Mouse (Mus musculus) frontal cortex, postnatal 10 days (tissue): ENCODE data around the gene Rhox2g.
"Not testable (repeated sequence)": the region's sequence is repeated elsewhere in the genome, so short reads cannot be mapped to it uniquely, and the experiment has no call there.

Source experiments
- DNase-seq, 2 experiments: peaks; one replicate each; pipeline ENCODE4 v3.0.0; 2022; ENCODE audit warnings: low spot score in 2 of 2, mixed read lengths in 1 of 2

Rhox2g gene

DNA sequence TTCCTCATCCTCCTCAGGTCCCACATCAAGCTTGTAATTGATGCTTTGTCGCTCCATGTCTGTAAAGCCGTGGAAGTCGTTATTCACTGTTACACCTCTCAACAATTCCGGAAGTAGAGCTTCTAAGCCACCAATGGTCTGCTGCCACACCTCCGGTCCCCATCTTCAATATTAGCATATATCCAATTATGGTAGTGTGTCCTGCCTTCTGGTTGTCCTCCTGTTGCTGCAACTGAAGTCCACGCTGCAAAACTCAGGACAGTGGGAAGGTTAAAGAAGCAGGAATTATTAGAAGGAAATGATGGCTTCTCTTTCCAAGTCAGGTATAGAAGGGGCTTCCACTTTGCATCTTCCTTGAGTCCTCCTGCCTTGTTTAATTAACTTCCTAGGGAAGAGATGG, at the start of gene Rhox2g:
Gene Rhox2g, minus strand, starts transcription at position 101 of the 400 bp plus-strand sequence.
- DNase-seq, result not testable (repeated sequence)

DNA sequence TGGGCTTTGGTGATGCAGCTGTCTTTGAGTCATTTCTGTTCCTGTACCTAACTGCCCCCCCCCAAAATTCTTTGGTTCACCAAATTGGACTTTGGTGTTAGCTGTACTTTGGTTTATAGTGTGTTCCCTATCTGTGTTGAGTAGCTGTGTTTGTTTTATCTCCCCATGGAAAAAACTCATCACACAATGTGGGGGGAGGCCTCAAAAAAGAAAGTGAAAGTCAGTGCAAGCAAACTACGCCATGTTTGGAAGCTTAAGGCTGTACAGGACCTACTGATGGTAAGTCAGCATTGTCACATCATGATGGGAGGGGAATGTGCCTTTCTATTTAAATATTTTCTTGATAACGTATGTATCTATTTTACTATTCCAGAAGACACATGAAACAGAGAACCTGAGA, 49.0 kb upstream of the Rhox2g start:
- no peak for DNase-seq

DNA sequence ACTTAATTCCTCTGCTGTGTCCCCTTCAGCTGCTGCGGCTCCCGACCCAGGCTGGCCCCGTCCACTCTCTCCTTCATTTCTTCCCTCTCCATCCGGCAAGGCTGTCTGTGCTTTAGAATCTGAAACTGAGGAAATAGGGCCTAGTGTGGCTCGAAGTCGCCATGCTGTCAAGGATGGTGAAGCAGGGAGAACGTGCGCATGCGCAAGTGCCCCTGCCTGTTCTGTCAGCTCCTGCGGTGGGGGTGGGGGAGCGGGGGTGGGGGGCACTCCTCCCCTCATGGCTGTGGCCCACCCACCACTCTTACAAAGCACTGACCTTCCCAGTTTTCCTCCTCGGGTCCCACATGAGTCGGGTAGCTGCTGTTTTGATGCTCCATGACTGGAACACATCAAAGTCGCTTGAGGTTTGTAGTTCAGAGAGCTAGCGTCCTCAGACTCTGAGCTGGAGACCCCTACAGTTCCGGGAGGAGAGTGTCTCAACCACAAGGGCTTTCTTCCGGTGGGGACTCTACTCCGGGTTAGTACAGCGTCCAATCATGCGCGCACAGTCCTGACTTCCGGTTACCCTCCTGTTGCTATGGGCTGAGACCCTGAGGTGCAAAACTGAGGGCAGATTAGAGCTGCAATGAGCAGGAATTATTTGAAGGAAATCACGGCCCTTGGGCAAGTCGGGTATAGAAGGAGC, 39.9 kb upstream of the Rhox2g start:
- no peak for DNase-seq

DNA sequence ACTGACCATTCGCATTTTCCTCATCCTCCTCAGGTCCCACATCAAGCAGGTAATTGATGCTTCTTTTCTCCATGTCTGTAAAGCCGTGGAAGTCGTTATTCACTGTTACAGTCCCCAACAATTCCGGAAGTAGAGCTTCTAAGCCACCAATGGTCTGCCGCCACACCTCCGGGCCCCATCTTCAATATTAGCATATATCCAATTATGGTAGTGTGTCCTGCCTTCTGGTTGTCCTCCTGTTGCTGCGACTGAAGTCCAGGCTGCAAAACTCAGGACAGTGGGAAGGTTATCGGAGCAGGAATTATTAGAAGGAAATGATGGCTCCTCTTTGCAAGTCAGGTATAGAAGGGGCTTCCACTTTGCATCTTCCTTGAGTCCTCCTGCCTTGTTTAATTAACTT, 29.9 kb upstream of the Rhox2g start, which contains the start of gene Rhox2h:
Gene Rhox2h, minus strand, starts transcription at position 101 of the 400 bp plus-strand sequence.
- not testable (repeated sequence) for DNase-seq

DNA sequence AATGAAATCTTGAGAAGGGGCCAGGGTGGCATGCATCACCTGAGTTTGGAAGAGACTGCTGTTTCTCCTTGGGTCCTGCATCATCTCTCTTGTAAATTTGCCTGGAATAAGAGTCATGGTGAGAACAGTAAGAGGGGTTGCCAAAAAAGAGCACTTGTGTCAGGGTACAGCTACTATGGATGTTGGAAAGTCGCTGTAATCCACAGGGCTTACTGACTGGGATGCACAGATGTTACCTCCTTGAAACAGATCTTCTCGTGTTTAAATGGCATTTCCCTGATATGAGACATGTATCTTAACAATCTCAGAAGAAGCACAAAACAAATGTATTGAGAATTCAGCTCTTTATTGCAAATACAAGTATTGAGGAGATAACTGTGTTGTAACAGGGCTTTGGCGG, 25.4 kb upstream of the Rhox2g start, which contains the start of gene Rhox3h:
Gene Rhox3h, minus strand, starts transcription at position 101 of the 400 bp plus-strand sequence.
- DNase-seq, result not testable (repeated sequence)

DNA sequence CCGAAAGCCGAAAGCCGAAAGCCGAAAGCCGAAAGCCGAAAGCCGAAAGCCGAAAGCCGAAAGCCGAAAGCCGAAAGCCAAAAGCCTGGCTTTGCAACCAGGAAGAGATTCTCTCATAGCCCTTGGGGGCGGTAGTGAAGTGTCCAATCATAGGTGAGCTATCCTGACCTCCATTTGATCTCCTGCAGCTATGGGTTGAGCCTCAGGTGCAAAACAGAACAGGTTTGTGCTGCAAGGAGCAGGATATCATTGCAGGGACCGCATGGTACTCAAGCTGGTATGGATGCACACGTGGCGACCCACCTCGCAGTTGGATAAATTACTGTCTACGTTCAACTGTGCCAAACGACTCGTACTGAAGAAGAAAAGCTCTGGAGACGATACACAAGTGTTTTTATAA, 8.0 kb upstream of the Rhox2g start, which contains the start of gene Rhox4g:
Gene Rhox4g, minus strand, starts transcription at position 101 of the 400 bp plus-strand sequence.
- not testable (repeated sequence) for DNase-seq

DNA sequence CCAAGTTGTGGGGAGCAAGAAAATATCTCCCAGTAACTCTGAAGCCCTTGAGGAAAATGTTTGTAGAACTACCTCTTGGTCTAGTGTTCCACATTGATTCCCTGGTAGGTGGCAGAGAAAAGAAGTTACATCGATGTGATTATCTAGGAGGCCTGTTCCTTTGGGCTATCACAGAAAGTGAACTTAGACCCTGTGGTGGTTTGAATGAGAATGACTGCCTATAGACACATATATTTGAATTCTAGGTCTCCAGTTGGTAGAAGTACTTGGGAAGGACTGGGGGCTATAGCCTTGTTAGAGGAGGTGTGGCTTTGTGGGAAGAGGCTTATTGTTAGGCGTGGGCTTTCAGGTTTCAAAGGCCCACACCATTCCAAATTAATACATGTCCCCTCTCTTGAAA, 14.8 kb downstream of the Rhox2g start, which contains the start of gene Rhox3g:
Gene Rhox3g, minus strand, starts transcription at position 101 of the 400 bp plus-strand sequence.
- DNase-seq, result not testable (repeated sequence)

DNA sequence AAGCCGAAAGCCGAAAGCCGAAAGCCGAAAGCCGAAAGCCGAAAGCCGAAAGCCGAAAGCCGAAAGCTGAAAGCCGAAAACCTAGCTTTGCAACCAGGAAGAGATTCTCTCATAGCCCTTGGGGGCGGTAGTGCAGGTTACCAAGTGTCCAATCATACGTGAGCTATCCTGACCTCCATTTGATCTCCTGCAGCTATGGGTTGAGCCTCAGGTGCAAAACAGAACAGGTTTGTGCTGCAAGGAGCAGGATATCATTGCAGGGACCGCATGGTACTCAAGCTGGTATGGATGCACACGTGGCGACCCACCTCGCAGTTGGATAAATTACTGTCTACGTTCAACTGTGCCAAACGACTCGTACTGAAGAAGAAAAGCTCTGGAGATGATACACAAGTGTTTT, 35.7 kb downstream of the Rhox2g start, which contains the start of gene Rhox4f:
Gene Rhox4f, minus strand, starts transcription at position 101 of the 400 bp plus-strand sequence.
- not testable (repeated sequence) for DNase-seq
